Mouse (Mus musculus): ENCODE results near the gene Stk39.

The Stk39 gene

GRCm38 (mm10) chr2:68336913-68337312 is 135.2 kb downstream of the Stk39 start:
- DNase-seq: no peak

GRCm38 (mm10) chr2:68334945-68335344 is 137.1 kb downstream of the Stk39 start:
- DNase-seq: no peak

GRCm38 (mm10) chr2:68325306-68325705 is 146.8 kb downstream of the Stk39 start:
- no peak for DNase-seq

- no peak for DNase-seq
Measured at GRCm38 (mm10) chr2:68321230-68321629, 150.8 kb downstream of the Stk39 start.

- peak; percentile 21 to 49 for DNase-seq
Measured at GRCm38 (mm10) chr2:68320670-68321069, 151.4 kb downstream of the Stk39 start.

GRCm38 (mm10) chr2:68318452-68318851 is 153.6 kb downstream of the Stk39 start:
- DNase-seq: peak; percentile 7 to 12

- DNase-seq: no peak
Measured at GRCm38 (mm10) chr2:68317895-68318294, 154.2 kb downstream of the Stk39 start.

GRCm38 (mm10) chr2:68317452-68317851 is 154.6 kb downstream of the Stk39 start:
- peak; percentile 32 to 53 for DNase-seq

GRCm38 (mm10) chr2:68315258-68315657 is 156.8 kb downstream of the Stk39 start:
- peak; percentile 28 to 37 for DNase-seq

GRCm38 (mm10) chr2:68310121-68310520 is 161.9 kb downstream of the Stk39 start:
- peak; percentile 55 to 56 for DNase-seq

- DNase-seq: no peak
Measured at GRCm38 (mm10) chr2:68306519-68306918, 165.5 kb downstream of the Stk39 start.

- no peak for DNase-seq
Measured at GRCm38 (mm10) chr2:68304771-68305460, 167.2 kb downstream of the Stk39 start.

- peak in 1 of 2 experiments; percentile 13 for DNase-seq
Measured at GRCm38 (mm10) chr2:68301811-68302542, 170.1 kb downstream of the Stk39 start.

- DNase-seq: no peak
Measured at GRCm38 (mm10) chr2:68298356-68298755, 173.7 kb downstream of the Stk39 start.

GRCm38 (mm10) chr2:68297955-68298354 is 174.1 kb downstream of the Stk39 start:
- no peak for DNase-seq

- DNase-seq: no peak
Measured at GRCm38 (mm10) chr2:68296743-68297142, 175.3 kb downstream of the Stk39 start.

GRCm38 (mm10) chr2:68292539-68293320 is 179.3 kb downstream of the Stk39 start:
- DNase-seq: peak; percentile 30 to 44

- DNase-seq: no peak
Measured at GRCm38 (mm10) chr2:68291895-68292294, 180.2 kb downstream of the Stk39 start.

GRCm38 (mm10) chr2:68289961-68290360 is 182.1 kb downstream of the Stk39 start:
- DNase-seq: no peak

- DNase-seq: no peak
Measured at GRCm38 (mm10) chr2:68289177-68289576, 182.9 kb downstream of the Stk39 start.

- no peak for DNase-seq
Measured at GRCm38 (mm10) chr2:68288106-68288505, 184.0 kb downstream of the Stk39 start.

- DNase-seq: no peak
Measured at GRCm38 (mm10) chr2:68284391-68284790, 187.7 kb downstream of the Stk39 start.

- DNase-seq: no peak
Measured at GRCm38 (mm10) chr2:68283021-68283548, 189.0 kb downstream of the Stk39 start.
